Mouse (Mus musculus) brain, embryonic 18.5 days (tissue): ENCODE measurements at regions not wholly inside any gene's neighbourhood (a gene's known extent, or its start where the extent isn't known, plus 50 kb on each side); places are given as distances from the start of the nearest gene placed in this dataset.
"Not testable (repeated sequence)": the region's sequence is repeated elsewhere in the genome, so short reads cannot be mapped to it uniquely, and the experiment has no call there.

Experiments used
- DNase-seq: peaks from one replicate; pipeline ENCODE4 v3.0.0-alpha.2; 2012; ENCODE audit warnings: low read depth, low spot score

GRCm38 (mm10) chr10:6597256-6597655 is 161.1 kb upstream of the Oprm1 start:
- DNase-seq = no peak

GRCm38 (mm10) chr10:6598586-6598985 is 159.7 kb upstream of the Oprm1 start:
- DNase-seq = not testable (repeated sequence)

GRCm38 (mm10) chr10:6647576-6647975 is 110.7 kb upstream of the Oprm1 start:
- DNase-seq = no peak

GRCm38 (mm10) chr10:6685308-6686080 is 72.8 kb upstream of the Oprm1 start:
- DNase-seq = no peak

GRCm38 (mm10) chr10:6686081-6686474 is 72.2 kb upstream of the Oprm1 start:
- no peak for DNase-seq
